Mouse (Mus musculus): Measurements from ENCODE around the gene Tspan4.

Tspan4 gene

DNA sequence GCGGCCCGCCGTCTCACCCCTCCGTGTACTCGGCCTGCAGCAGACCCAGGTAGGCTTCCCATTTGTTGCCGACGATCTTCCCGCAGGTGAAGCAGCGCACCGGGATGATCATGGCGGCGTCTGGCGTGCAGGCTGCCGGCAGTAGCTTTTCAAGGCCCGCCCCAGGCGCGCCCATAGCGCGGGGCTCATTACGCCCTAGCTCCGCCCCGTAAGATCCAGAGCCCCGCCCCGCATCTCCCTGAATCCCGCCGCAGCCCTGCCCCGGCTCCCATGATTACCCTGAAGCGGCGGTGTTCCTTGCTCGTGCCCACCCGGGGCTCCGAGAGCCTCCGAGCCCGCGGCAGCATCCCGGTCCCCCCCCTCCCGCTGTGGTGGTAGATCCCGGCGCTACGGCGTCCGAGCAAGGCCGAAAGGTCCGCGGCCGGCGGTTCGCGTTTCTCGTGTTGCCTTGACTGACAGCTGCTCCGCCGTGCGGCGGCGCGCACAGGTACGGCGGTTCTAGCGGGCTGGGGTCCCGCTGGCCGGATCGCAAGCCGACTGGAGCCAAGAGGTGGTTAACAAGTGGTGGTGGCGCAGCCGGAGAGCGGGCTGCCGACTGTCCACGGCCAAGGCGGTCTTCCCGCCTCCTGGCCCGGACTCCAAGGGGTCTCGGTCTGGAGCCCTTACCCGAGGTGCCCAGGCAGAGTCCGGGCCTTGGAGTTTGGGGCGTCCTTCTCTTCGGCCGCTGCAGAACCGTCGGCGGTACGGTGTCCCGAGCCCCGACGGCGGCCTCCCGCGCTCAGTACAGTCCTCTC lies at the start of gene Tspan4, which contains the start of gene Polr2l:
Gene Tspan4 (plus strand): TSS at position 230 of the 794 bp plus-strand sequence.
Gene Polr2l (minus strand): TSS at position 122 of the 794 bp plus-strand sequence.
- peak; percentile 89 for DNase-seq (ENCODE audit: low read depth, low spot score)

DNA sequence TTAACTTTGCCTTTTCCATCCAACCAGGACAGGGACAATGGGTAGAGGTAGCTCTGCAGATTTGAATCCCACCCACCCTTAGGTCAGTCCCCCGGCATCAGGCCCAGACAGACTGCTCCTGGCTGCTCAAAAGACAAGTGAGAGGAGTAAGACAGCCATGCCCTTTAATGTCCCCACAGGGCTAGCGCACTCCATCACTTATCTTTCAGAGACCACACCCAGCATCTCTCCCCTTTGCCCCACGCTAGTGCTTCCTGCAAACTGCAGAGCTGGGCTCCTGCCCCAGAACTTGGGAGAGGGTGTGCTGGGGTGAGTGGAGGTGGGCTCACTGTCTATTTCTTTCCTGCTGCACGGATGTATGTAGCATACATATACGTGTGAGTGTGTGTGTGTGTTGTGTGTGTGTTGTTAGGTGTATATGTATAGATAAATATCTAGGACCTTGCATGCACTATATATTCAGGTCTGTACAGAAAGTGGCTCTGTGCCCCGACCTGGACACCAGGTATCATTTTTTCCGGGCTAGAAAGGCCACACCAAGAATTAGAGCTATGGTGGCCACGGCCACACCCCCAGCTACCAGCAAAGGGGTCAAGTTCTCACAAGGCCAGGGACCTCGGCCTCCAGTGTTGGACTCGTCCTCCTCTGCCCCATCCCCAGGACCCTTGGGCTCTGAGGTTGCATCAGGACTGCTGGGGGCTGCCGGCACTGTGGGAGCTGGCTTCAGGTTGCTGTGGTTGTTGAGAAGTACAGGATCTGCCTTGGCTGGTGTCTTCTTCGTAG lies 47.9 kb upstream of the Tspan4 start:
- no peak for DNase-seq (ENCODE audit: low read depth, low spot score)

DNA sequence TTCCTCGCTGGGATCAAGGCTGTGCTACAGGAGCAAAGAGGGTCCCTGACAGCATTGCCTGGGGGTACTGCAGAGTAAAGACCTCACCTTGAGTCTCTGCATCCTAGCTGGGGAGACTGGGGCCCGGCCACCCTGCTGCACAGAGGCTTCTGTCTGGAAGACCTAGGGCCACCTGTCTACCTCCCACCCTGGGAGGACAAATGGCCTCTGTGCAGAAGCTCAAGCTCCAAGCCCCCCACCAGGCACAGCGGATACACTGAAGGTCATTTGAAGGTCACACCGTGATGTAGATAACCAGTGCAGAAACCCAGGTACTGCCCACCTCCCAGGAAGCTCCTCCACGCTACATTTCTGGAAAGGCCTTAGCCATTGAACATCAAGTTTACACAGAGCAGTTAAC lies 46.3 kb upstream of the Tspan4 start:
- DNase-seq (ENCODE audit: low read depth, low spot score) = no peak

DNA sequence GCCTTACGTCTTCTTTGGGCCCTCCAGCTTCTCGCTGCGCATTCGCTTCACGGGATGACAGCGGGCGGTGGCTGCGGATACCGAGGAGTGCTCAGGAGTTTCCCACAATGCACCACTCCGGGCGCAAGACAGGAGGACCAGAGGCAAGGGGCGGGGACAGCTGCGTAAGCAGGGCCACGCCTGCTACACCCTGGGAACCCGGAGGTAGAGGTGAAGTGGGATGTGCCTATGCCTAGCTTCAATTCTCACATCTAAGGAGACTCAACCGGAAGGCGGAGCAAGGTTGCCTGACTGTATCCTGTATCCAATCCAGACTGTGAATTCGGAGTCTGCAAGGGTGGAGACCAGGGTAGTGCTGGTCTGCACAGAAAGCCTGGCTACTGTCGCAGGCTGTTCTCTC lies 45.7 kb upstream of the Tspan4 start, which contains the start of gene Cend1:
Gene Cend1 (minus strand): TSS at position 182 of the 400 bp plus-strand sequence.
- DNase-seq (ENCODE audit: low read depth, low spot score) = peak; percentile 96

- DNase-seq (ENCODE audit: low read depth, low spot score) = no peak
Measured at GRCm38 (mm10) chr7:141429840-141430584, 45.0 kb upstream of the Tspan4 start.

GRCm38 (mm10) chr7:141430585-141431240 lies 44.3 kb upstream of the Tspan4 start:
- no peak for DNase-seq (ENCODE audit: low read depth, low spot score)

GRCm38 (mm10) chr7:141431434-141432185 lies 43.4 kb upstream of the Tspan4 start:
- no peak for DNase-seq (ENCODE audit: low read depth, low spot score)

- no peak for DNase-seq (ENCODE audit: low read depth, low spot score)
Measured at GRCm38 (mm10) chr7:141432186-141432611, 42.8 kb upstream of the Tspan4 start.

- no peak for DNase-seq (ENCODE audit: low read depth, low spot score)
Measured at GRCm38 (mm10) chr7:141432741-141433516, 42.1 kb upstream of the Tspan4 start.

DNA sequence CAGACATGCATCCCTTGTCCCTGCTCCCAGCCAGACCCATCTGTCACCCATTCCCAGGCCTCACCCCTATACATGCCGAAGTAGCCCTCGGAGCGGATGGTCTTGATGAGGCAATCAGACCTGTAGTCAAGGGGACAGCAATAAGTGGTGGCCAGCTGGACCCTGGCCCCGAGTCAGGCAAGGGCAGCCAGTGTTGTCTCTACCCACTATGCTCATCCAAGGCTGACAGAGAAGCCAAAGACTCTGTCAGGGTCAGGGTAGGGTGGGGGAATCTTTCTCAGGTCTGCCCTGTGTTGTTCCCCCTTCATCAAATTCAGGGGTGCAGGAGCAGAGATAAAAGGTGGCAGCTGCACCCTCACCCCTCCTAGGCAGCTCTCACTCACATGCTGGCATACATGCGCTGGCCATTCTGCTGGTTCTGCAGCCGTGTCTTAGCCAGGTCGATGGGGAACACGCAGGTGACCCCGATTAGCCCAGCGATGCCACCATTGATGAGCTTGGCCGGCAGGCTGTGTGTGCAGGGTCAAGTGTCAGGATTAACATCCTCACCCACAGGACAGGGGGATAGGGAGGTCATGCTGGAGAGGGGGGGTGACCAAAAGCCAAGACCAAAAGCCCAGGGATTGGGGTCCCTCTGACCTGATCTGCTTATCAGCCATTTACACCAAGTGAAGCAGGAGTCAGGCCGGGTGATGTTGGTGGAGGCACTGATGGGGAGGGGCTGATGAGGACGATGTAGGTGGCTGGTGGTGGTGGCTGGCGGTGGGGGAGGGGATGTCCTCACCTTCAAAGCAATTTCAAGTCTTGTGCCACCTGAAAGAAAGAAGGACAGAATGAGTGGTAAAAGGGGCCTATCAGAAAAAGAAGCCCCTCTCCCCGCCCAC lies 41.3 kb upstream of the Tspan4 start:
- DNase-seq (ENCODE audit: low read depth, low spot score) = no peak

GRCm38 (mm10) chr7:141434464-141434863 lies 40.6 kb upstream of the Tspan4 start:
- DNase-seq (ENCODE audit: low read depth, low spot score) = peak; percentile 55

DNA sequence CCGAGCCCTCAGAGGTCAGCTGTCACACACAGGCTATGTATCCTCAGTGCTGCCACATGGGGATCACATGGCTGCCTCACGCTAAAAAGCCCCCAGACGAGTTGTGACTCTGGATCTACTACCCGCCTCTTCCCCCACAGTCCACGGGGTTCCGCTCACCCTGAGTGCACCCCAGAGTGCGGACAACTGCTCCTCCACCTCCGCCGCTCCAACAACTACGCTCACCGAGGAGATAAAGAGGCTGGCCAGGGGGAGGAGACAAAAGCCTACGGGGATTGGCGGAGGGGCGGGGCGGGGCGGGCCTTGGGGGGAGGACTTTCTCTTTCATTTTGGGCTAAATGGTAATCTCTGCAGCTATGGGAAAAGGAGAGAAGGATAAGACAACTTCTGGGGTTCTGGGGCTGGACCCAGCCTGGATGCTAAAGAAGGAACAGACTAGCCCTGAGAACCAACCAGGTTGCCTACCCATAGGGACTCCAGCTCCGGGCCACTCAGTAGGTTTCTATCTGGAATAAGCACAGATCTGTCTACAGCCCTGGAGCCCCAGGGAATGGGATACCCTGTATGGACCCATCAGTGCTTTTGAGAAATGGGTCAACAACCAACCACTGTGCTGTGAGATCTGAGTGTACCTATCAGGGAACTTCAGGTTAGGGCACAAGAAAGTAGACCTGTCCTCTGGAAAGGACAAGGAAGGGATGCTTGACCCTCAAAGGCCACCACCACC lies 39.7 kb upstream of the Tspan4 start:
- DNase-seq (ENCODE audit: low read depth, low spot score) = peak; percentile 58

- DNase-seq (ENCODE audit: low read depth, low spot score) = no peak
Measured at GRCm38 (mm10) chr7:141435856-141436522, 39.1 kb upstream of the Tspan4 start.

GRCm38 (mm10) chr7:141436523-141436892 lies 38.5 kb upstream of the Tspan4 start:
- no peak for DNase-seq (ENCODE audit: low read depth, low spot score)

DNA sequence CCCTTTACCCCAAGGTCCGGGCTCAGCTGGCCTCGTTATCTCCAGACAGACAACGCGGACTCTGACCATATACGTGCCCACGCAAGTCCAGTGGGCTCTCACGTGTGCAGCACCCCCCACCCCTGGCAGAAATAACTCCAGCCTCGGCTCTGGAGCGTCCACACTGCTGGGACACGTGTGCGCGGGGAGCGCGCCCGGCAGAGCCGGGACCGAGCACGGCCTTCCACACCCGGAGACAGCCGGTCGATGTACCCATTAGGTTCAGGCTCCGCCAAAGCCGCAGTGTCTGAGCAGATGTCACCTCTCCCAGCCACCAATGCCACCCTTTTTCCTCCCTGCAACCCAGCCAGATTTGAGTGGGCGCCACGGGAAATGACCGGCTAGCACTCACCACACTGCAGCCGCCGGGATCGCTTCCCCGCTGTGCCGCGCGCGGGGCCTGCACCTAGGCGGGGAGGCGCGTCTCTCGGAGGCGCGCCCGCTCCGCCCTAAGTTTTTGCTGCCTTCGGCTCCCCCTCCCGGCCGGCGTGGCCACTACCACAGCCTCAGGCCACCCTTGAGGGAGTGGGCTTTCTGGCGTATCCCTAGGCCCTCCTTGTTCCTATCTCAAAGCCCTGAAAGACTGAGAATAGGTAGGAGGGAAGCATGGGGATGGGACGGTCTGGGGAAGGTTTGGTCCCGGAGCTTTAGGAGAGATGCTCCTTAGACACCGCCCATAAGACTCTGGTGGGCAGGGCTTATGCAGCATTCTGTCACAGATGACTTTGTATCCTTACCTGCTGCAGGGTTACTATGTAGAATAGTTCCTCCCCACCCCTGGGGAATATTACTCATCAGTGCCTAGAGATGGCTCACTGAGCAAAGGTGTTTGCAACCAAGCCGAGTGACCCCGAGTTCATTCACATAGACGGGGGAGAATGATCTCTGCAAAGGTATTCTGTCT lies 37.6 kb upstream of the Tspan4 start, which contains the start of gene Slc25a22:
Gene Slc25a22 (minus strand): TSS at position 715 of the 943 bp plus-strand sequence.
- peak; percentile 86 for DNase-seq (ENCODE audit: low read depth, low spot score)

All from R1 (cell line).